Mouse (Mus musculus): ENCODE results near the gene Eif3k.

The Eif3k gene

DNA sequence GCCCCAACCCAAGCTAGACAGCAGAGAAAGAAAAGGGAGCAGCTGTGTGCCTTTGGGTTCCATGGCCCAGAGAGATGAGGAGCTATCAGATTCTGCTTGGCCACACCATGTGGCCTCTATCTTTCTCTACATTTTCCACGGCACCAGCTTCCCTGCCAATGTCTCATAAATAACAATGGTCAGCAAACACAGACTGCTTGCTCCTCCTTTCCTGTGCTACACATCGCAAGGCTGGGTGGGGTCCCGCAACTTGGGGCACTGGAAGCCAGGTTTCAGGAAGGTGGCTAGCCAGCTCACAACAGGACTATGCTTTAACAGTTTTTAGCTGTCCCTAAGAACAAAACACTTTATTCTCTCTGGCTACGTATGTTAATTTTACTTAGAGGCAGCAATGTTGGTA is 44.9 kb downstream of the Eif3k start:
- DNase-seq (ENCODE audit: low spot score) = no peak

GRCm38 (mm10) chr7:28933825-28934224 is 47.8 kb downstream of the Eif3k start:
- no peak for DNase-seq (ENCODE audit: low spot score)

DNA sequence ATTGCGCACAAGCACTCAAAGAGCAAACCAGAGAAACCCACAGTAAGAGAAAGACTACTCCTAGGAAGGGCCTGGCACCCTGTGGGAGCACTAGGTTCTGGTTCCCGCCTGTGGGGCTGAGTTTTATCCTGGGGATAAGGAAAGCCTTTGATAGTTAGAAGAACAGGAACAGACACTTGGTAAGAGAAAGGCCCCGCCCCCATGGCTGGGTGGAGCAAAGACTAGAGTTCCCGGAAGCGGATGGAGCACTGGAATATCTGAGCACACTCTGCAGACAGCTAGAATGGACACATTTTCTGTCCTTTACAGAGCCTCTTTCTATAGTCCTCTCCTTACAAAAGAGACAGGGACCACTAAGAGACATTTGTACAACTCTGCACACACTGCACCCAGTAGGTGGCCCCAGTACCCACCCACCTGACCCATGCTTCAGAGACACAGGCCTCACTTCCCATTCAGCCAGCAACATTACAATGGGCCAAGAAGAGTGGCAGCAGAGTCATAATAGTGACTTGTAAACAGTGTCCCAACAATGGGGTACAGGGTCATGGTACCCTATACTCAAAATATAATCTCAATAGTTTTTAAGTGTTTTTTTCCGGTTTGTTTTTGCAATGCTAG is 49.1 kb downstream of the Eif3k start:
- no peak for DNase-seq (ENCODE audit: low spot score)

DNA sequence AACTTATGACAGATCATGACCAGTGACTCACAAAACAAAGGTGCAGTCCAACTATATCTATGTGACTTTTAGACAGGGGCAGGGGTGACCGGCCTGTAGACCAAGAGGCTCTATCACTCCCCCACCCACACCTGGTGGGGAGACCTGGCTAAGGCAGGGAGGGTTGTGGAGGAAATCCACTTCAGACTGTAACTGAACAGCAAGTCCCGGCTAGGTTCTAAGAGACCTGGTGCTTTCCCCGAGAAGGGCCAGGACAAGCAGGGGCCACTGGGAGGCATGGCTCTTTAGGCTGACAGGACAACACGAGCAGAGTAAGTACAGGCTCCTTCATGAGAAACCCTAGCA is 50.0 kb downstream of the Eif3k start:
- DNase-seq (ENCODE audit: low spot score) = no peak

GRCm38 (mm10) chr7:28931032-28931694 is 50.5 kb downstream of the Eif3k start:
- DNase-seq (ENCODE audit: low spot score) = no peak

- DNase-seq (ENCODE audit: low spot score) = no peak
These were observed 51.2 kb downstream of the Eif3k start for GRCm38 (mm10) chr7:28930320-28931031.

DNA sequence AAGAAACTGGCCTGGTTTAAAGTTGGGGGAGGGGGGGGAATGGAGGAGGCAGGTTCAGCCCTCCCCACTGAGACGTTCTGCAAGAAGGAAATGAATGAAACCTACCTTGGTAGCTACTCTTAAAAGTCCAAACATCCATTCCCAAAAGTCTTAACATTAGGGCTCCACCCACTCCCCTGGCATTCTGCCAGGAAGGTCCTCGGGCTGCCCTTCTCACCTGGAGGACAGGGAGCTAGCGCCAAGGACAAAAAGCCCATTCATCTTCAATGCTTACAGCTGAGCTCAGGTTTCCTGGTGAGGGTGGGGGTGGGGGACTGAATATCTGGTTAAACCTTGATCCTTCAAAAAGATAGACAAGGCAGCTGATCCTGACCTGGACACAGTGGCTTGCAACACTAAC is 52.3 kb downstream of the Eif3k start:
- no peak for DNase-seq (ENCODE audit: low spot score)

DNA sequence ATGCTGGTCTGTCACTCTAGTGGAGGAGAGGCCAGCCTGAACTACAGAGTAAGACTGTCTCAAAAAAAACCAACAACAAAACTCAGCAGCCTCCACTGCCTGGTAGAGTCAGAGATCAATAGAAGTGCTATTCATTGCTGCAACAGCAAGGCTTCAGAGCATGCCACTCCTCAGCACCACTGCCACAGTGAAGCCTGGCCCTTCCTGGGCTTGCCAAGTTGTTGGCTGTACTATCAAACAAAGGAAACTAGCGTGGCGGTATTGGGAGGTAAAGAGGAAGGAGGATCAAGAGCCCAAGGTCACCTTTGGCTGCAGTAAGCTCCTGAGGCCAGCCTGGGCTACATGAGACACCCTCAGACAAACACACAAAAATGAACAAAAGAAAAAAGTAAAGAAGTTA is 55.5 kb downstream of the Eif3k start:
- DNase-seq (ENCODE audit: low spot score) = no peak

GRCm38 (mm10) chr7:28925317-28925716 is 56.3 kb downstream of the Eif3k start:
- no peak for DNase-seq (ENCODE audit: low spot score)

DNA sequence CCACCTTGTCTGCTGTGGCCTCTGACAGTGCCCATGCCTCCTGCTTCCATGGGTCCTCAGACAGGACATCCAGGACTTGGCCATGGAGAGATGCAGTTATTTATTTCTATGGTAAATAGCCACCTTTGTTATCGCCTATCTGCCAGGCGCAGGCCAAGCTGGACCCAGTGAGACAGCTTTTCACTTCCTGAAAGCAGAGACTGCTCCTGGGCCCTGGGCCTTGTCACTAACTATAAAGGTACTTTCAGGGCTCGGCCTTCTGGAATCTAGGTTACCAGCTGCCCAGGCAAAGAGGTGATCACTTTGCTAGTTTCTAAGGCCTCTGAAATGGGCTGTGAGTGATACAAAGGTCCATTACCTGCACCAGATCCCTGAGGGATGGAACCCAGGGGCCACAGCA is 56.9 kb downstream of the Eif3k start:
- no peak for DNase-seq (ENCODE audit: low spot score)

GRCm38 (mm10) chr7:28923865-28924291 is 57.8 kb downstream of the Eif3k start:
- no peak for DNase-seq (ENCODE audit: low spot score)

DNA sequence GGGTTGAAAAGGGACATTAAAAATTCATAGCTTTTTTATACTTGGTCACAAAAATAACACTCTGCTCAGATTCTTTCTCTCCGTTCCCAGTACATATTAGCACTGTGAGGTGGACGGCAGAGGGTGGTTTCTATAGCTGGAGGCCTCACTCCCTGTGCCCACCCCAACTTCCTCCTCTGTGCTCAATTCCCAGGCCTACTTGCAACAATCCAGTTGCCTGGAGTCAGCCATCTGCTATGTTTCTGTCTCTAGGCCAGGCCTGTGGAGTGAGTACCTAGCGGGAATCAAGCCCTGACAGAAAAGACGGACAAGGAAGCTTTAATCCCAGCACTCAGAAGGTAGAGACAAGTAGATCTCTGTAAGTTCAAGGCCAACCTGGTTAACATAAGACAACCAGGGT is 59.1 kb downstream of the Eif3k start:
- DNase-seq (ENCODE audit: low spot score) = no peak

- DNase-seq (ENCODE audit: low spot score) = no peak
These were observed 59.8 kb downstream of the Eif3k start for GRCm38 (mm10) chr7:28921722-28922465.

Data from layer of hippocampus, adult 9-10 months (tissue).